Mouse (Mus musculus) erythroblast, embryonic 14.5 days (primary cell): Measurements from ENCODE around the gene Rnf183. TPM values are rescaled to one million over a fixed set of nuclear protein-coding genes. Genes with fewer than 3 reads are reported as not detected.
"Not testable (repeated sequence)": the region's sequence is repeated elsewhere in the genome, so short reads cannot be mapped to it uniquely, and the experiment has no call there.

ENCODE experiments used
- H3K27me3 ChIP-seq: 2 replicates; pipeline ENCODE4 v1.6.1; 2012; ENCODE audit warnings: inconsistent platforms; ENCODE audit not compliant: control insufficient read depth
- H3K36me3 ChIP-seq: 2 replicates; pipeline ENCODE4 v1.6.1; 2012; ENCODE audit warnings: mild to moderate bottlenecking, inconsistent platforms; ENCODE audit not compliant: control insufficient read depth
- H3K4me1 ChIP-seq: 2 replicates; pipeline ENCODE4 v1.6.1; 2012; ENCODE audit warnings: inconsistent platforms; ENCODE audit not compliant: control insufficient read depth
- H3K4me3 ChIP-seq: replicated peaks from 2 replicates; pipeline ENCODE3; 2012; ENCODE audit warnings: moderate library complexity, mild to moderate bottlenecking, inconsistent platforms
- H3K9me3 ChIP-seq: 2 replicates; pipeline ENCODE4 v1.6.1; 2012; ENCODE audit warnings: low read length, inconsistent platforms, mixed read lengths; ENCODE audit not compliant: control insufficient read depth
- GATA1 ChIP-seq: IDR thresholded peaks from 2 replicates; pipeline ENCODE4 v1.6.1; 2012; ENCODE audit warnings: low read length, inconsistent platforms, mixed read lengths
- TAL1 ChIP-seq: IDR thresholded peaks from 3 replicates; pipeline ENCODE4 v1.6.1; 2012; ENCODE audit warnings: low read length, inconsistent platforms, mixed read lengths
- polyA plus RNA-seq: library from polyadenylated mRNA; stranded (reverse); fragments of >175 nt; gene quantifications from 2 replicates; pipeline ENCODE4 v1.2.3, GENCODE M21; 2012

The Rnf183 gene
- polyA plus RNA-seq = not detected in 2 replicates

- no peak within 1 kb of the TSS for H3K4me3 ChIP-seq
- H3K27me3 ChIP-seq = no peaks in the 10 kb centered on the region
- TF ChIP-seq TAL1 = no peak
- TF ChIP-seq GATA1 = no peak
- peaks cover 25% of the 10 kb centered on the region for H3K4me1 ChIP-seq
- no peaks in the 10 kb centered on the region for H3K36me3 ChIP-seq
- no peaks in the 10 kb centered on the region for H3K9me3 ChIP-seq
Measured at GRCm38 (mm10) chr4:62435081-62435480, at the start of gene Rnf183. Rnf183 (minus strand) TSS chr4:62435252.

GRCm38 (mm10) chr4:62480709-62481605, 45.9 kb upstream of the Rnf183 start:
- Histone ChIP-seq H3K27me3 (peaks cover 60% of the 10 kb centered on the region), H3K36me3 (no peaks in the 10 kb centered on the region), H3K4me3 (no peak overlapping the region), H3K4me1 (peaks cover 39% of the 10 kb centered on the region), H3K9me3 (peaks cover 6% of the 10 kb centered on the region; the same call in 1 of the 2 replicates)
- TF ChIP-seq TAL1 = no peak
- no peak for TF ChIP-seq GATA1

GRCm38 (mm10) chr4:62479937-62480708, 45.1 kb upstream of the Rnf183 start, which contains the start of gene Bspry:
Bspry (plus strand) TSS chr4:62480053.
- no peaks in the 10 kb centered on the region for H3K36me3 ChIP-seq
- H3K9me3 ChIP-seq = peaks cover 6% of the 10 kb centered on the region; the same call in 1 of the 2 replicates
- peaks cover 32% of the 10 kb centered on the region for H3K4me1 ChIP-seq
- peaks cover 62% of the 10 kb centered on the region for H3K27me3 ChIP-seq
- peak within 1 kb of the TSS; percentile 53 for H3K4me3 ChIP-seq
- TF ChIP-seq GATA1 = no peak
- no peak for TF ChIP-seq TAL1

DNA sequence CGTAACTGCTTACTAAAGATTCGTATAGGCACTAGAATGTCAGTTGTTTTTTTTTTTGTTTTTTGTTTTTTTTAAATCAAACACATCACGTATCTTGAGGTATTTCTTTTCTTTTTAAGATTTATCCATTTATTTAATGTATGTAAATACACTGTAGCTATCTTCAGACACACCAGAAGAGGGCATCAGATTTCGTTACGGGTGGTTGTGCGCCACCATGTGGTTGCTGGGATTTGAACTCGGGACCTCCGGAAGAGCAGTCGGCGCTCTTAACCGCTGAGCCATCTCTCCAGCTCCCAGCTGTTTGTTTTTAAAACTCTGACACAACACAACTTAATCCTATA, 44.5 kb upstream of the Rnf183 start:
- not testable (repeated sequence) for H3K36me3 ChIP-seq, H3K9me3 ChIP-seq
- Histone ChIP-seq H3K4me3 (peak overlapping the region; percentile 53), H3K4me1 (peaks cover 28% of the 10 kb centered on the region), H3K27me3 (peaks cover 62% of the 10 kb centered on the region)

GRCm38 (mm10) chr4:62477542-62478244, 42.6 kb upstream of the Rnf183 start:
- peaks cover 6% of the 10 kb centered on the region; the same call in 1 of the 2 replicates for H3K9me3 ChIP-seq
- H3K4me3 ChIP-seq = no peak overlapping the region
- no peak for TF ChIP-seq TAL1
- no peak for TF ChIP-seq GATA1
- H3K4me1 ChIP-seq = peaks cover 35% of the 10 kb centered on the region
- peaks cover 56% of the 10 kb centered on the region for H3K27me3 ChIP-seq
- no peaks in the 10 kb centered on the region for H3K36me3 ChIP-seq

- peaks cover 6% of the 10 kb centered on the region; the same call in 1 of the 2 replicates for H3K9me3 ChIP-seq
- no peak overlapping the region for H3K4me3 ChIP-seq
- peaks cover 37% of the 10 kb centered on the region for H3K27me3 ChIP-seq
- peaks cover 41% of the 10 kb centered on the region for H3K4me1 ChIP-seq
- no peaks in the 10 kb centered on the region for H3K36me3 ChIP-seq
- TF ChIP-seq TAL1 = no peak
Measured at GRCm38 (mm10) chr4:62475793-62476192, 40.7 kb upstream of the Rnf183 start.

DNA sequence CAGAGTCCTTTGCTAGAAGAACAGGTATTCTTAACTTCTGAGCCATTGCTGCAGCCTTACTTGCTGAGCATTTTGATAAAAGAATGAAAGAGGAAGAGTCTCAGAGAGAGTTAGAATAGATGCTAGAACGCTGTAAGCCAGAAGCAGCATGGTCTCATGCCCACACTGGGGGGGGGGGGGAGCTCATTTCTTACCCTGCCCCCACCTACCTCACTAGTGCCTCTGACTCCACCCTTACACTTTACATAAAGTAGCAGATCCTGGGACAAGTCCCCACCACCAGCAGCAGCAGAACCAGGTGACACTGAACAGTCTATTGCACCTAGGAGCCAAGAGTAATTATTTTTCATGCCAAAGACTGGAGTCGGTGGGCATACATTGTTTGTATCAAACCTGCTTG, 40.1 kb upstream of the Rnf183 start:
- H3K4me3 ChIP-seq = no peak overlapping the region
- H3K4me1 ChIP-seq = peaks cover 42% of the 10 kb centered on the region
- H3K9me3 ChIP-seq = peaks cover 5% of the 10 kb centered on the region; the same call in 1 of the 2 replicates
- TF ChIP-seq TAL1 (no peak), GATA1 (no peak)
- peaks cover 31% of the 10 kb centered on the region for H3K27me3 ChIP-seq
- H3K36me3 ChIP-seq = no peaks in the 10 kb centered on the region

DNA sequence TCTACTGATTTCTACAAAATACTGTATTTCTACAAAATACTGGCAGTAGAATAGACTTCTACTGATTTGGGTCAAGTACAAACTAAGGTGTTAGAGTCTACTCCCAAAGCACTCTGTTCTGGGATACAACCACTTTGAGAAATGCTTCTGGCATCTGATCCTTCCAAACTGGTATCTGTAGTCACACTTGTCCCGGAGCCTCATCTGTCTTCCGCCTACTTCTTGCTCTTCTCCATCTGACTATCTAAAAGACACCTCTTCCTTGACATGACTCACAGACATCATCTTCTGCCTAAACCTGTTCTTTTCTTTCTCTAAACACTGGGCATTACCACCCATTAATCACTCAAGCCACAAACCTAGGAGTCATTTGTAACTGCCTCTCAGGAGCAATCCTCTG, 37.0 kb upstream of the Rnf183 start:
- Histone ChIP-seq H3K4me1 (peaks cover 29% of the 10 kb centered on the region), H3K36me3 (no peaks in the 10 kb centered on the region), H3K9me3 (no peaks in the 10 kb centered on the region), H3K27me3 (peaks cover 5% of the 10 kb centered on the region), H3K4me3 (no peak overlapping the region)
- TF ChIP-seq GATA1 (no peak), TAL1 (no peak)

- Histone ChIP-seq H3K4me3 (peak within 1 kb of the TSS; percentile 68), H3K27me3 (peaks cover under 1% of the 10 kb centered on the region; the same call in 1 of the 2 replicates), H3K9me3 (no peaks in the 10 kb centered on the region), H3K36me3 (no peaks in the 10 kb centered on the region), H3K4me1 (peaks cover 29% of the 10 kb centered on the region)
- TF ChIP-seq TAL1 (no peak), GATA1 (no peak)
Measured at GRCm38 (mm10) chr4:62470598-62471051, 35.6 kb upstream of the Rnf183 start, which contains the start of gene Wdr31. Wdr31 (minus strand) TSS chr4:62470896.
